Mouse (Mus musculus) kidney, adult 2 months (tissue): ENCODE measurements around the gene Iars.

Experiments used
- CTCF ChIP-seq: fragments of 200-500 bp; conservative IDR thresholded peaks from 2 replicates; pipeline ENCODE4 v1.5.1; 2011; ENCODE audit warnings: low read depth, mild to moderate bottlenecking, control low read depth, low read length, moderate library complexity, mixed read lengths; ENCODE audit not compliant: insufficient read depth, insufficient read length
- POLR2A ChIP-seq: fragments of 200-500 bp; IDR thresholded peaks from one replicate; pipeline ENCODE4 v1.6.1; 2011; ENCODE audit warnings: low read depth, low read length, control low read depth

DNA sequence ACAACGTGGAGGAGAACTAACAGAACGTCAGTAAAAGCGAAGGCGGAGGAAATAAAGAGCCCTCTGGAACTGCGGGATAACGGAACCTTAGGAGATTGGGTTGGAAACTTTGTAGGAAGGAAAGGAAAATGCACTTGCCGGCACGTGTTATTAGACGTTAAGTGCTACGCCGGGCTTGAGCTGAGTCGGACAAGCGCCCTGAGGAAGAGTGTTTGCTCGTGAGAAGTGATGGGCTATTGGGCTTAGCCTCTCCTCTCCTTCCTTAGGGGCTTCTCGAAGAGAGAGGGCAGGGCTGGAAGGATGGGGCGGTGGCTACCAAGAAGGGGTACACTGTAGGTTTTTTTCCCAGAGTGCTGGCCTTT lies 28.7 kb upstream of the Iars start:
- TF ChIP-seq CTCF = no peak
- TF ChIP-seq POLR2A = no peak
